Mouse (Mus musculus) liver, embryonic 15.5 days (tissue): ENCODE measurements around the gene Rbm39. TPM values are rescaled to one million over a fixed set of nuclear protein-coding genes. Genes with fewer than 3 reads are reported as not detected.

Experiments used
- polyA plus RNA-seq: library from polyadenylated mRNA; unstranded; fragments of >200 nt; fragmentation: Nextera tagmentation; extraction: Ambion mirVana; gene quantifications from 2 replicates; pipeline ENCODE4 v1.2.1, GENCODE M21; 2015

Rbm39 gene
- polyA plus RNA-seq, 1 experiment from 2014 or later = 223 TPM

Other genes with a start within 250 kb of the Rbm39 start
- 32.1 and 33.5 TPM in 2 replicates for gene Uqcc1, start 249.9 kb downstream of the Rbm39 start, polyA plus RNA-seq
- gene Gm15557, start 239.5 kb downstream of the Rbm39 start, polyA plus RNA-seq = not detected in 2 replicates
- gene Gdf5, start 234.9 kb downstream of the Rbm39 start, polyA plus RNA-seq = not detected in 2 replicates
- 8.2 and 9.7 TPM in 2 replicates for gene Cep250, start 223.8 kb downstream of the Rbm39 start, polyA plus RNA-seq
- 0.78 and 0.90 TPM in 2 replicates for gene 6430550D23Rik, start 172.3 kb downstream of the Rbm39 start, polyA plus RNA-seq
- 103 and 122 TPM in 2 replicates for gene Ergic3, start 172.2 kb downstream of the Rbm39 start, polyA plus RNA-seq
- not detected in 2 replicates for gene Fer1l4, start 127.3 kb downstream of the Rbm39 start, polyA plus RNA-seq
- gene Spag4, start 115.1 kb downstream of the Rbm39 start, polyA plus RNA-seq = 0.62 and 1.1 TPM in 2 replicates
- gene Cpne1, start 68.3 kb downstream of the Rbm39 start, polyA plus RNA-seq = 20.8 and 22.6 TPM in 2 replicates
- 7.4 and 9.7 TPM in 2 replicates for gene Rbm12, start 68.3 kb downstream of the Rbm39 start, polyA plus RNA-seq
- gene Gm28036, start 53.1 kb downstream of the Rbm39 start, polyA plus RNA-seq = 3.9 and 4.0 TPM in 2 replicates
- 159 and 192 TPM in 2 replicates for gene Romo1, start 36.2 kb downstream of the Rbm39 start, polyA plus RNA-seq
- gene Nfs1, start 36.1 kb downstream of the Rbm39 start, polyA plus RNA-seq = 50.7 and 52.3 TPM in 2 replicates
- 10.8 and 14.7 TPM in 2 replicates for gene Phf20, start 16.2 kb upstream of the Rbm39 start, polyA plus RNA-seq
- 1.9 and 2.0 TPM in 2 replicates for gene Cnbd2, start 132.1 kb upstream of the Rbm39 start, polyA plus RNA-seq
- 26.3 and 28.5 TPM in 2 replicates for gene Scand1, start 132.5 kb upstream of the Rbm39 start, polyA plus RNA-seq
- gene Epb41l1, start 240.7 kb upstream of the Rbm39 start, polyA plus RNA-seq = 0.54 and 0.55 TPM in 2 replicates